Mouse (Mus musculus): ENCODE data around the gene Elf2. TPM values are rescaled to one million over a fixed set of nuclear protein-coding genes. Genes with fewer than 3 reads are reported as not detected.

Gene Elf2
- polyA plus RNA-seq, 1 experiment: 28.1 TPM

GRCm38 (mm10) chr3:51277201-51278150 is 63.0 kb downstream of the Elf2 start:
- DNase-seq: peak; percentile 90
- TF ChIP-seq CTCF (conservative IDR thresholded peaks at IDR 0.05; ENCODE audit: insufficient read depth, insufficient read length, low read depth, low read length): no peak
- peak; percentile 20 for TF ChIP-seq POLR2A (IDR thresholded peaks at IDR 0.05; ENCODE audit: low read depth, low read length)
- under 1% methylated on average over 75 of the region's 75 CpGs for WGBS
- Histone ChIP-seq H3K4me1 (ENCODE audit: control insufficient read depth, insufficient read depth, low read length) (no peaks in the 10 kb centered on the region), H3K27me3 (replicated peaks; ENCODE audit: control insufficient read depth, insufficient read depth, low read length) (no peaks in the 10 kb centered on the region), H3K27ac (ENCODE audit: insufficient read depth, low read depth, low read length) (peak overlapping the region; percentile 93), H3K4me3 (ENCODE audit: insufficient read depth, low read depth, low read length) (peak overlapping the region; percentile 77), H3K36me3 (ENCODE audit: control insufficient read depth, insufficient read depth, low read length) (no peaks in the 10 kb centered on the region)

GRCm38 (mm10) chr3:51276421-51277111 is 63.9 kb downstream of the Elf2 start:
- Histone ChIP-seq H3K36me3 (ENCODE audit: control insufficient read depth, insufficient read depth, low read length) (no peaks in the 10 kb centered on the region), H3K27ac (ENCODE audit: insufficient read depth, low read depth, low read length) (peak overlapping the region; percentile 93), H3K4me3 (ENCODE audit: insufficient read depth, low read depth, low read length) (peak overlapping the region; percentile 77), H3K4me1 (ENCODE audit: control insufficient read depth, insufficient read depth, low read length) (no peaks in the 10 kb centered on the region), H3K27me3 (replicated peaks; ENCODE audit: control insufficient read depth, insufficient read depth, low read length) (no peaks in the 10 kb centered on the region)
- TF ChIP-seq CTCF (conservative IDR thresholded peaks at IDR 0.05; ENCODE audit: insufficient read depth, insufficient read length, low read depth, low read length): no peak
- no peak for TF ChIP-seq POLR2A (IDR thresholded peaks at IDR 0.05; ENCODE audit: low read depth, low read length)
- peak; percentile 66 for DNase-seq
- under 1% methylated on average over 90 of the region's 93 CpGs for WGBS

GRCm38 (mm10) chr3:51275956-51276398 is 64.5 kb downstream of the Elf2 start:
- TF ChIP-seq POLR2A (IDR thresholded peaks at IDR 0.05; ENCODE audit: low read depth, low read length) (no peak), CTCF (conservative IDR thresholded peaks at IDR 0.05; ENCODE audit: insufficient read depth, insufficient read length, low read depth, low read length) (0 out of 2 replicates have a peak, but pooled peaks have one; percentile 2)
- under 1% methylated on average over 33 of the region's 33 CpGs for WGBS
- Histone ChIP-seq H3K4me1 (ENCODE audit: control insufficient read depth, insufficient read depth, low read length) (no peaks in the 10 kb centered on the region), H3K27me3 (replicated peaks; ENCODE audit: control insufficient read depth, insufficient read depth, low read length) (no peaks in the 10 kb centered on the region), H3K27ac (ENCODE audit: insufficient read depth, low read depth, low read length) (peak overlapping the region; percentile 73; the same call in 1 of the 2 replicates), H3K36me3 (ENCODE audit: control insufficient read depth, insufficient read depth, low read length) (no peaks in the 10 kb centered on the region), H3K4me3 (ENCODE audit: insufficient read depth, low read depth, low read length) (peak overlapping the region; percentile 77)
- peak; percentile 100 for DNase-seq

- Histone ChIP-seq H3K27ac (ENCODE audit: insufficient read depth, low read depth, low read length) (peak overlapping the region; percentile 50), H3K27me3 (replicated peaks; ENCODE audit: control insufficient read depth, insufficient read depth, low read length) (no peaks in the 10 kb centered on the region), H3K4me1 (ENCODE audit: control insufficient read depth, insufficient read depth, low read length) (peaks cover 7% of the 10 kb centered on the region; the same call in 1 of the 2 replicates), H3K4me3 (ENCODE audit: insufficient read depth, low read depth, low read length) (no peak overlapping the region), H3K36me3 (ENCODE audit: control insufficient read depth, insufficient read depth, low read length) (peaks cover 2% of the 10 kb centered on the region)
- 44% methylated on average over 12 of the region's 12 CpGs for WGBS
- no peak for DNase-seq
- TF ChIP-seq CTCF (conservative IDR thresholded peaks at IDR 0.05; ENCODE audit: insufficient read depth, insufficient read length, low read depth, low read length) (no peak), POLR2A (IDR thresholded peaks at IDR 0.05; ENCODE audit: low read depth, low read length) (no peak)
These were observed 70.2 kb downstream of the Elf2 start for GRCm38 (mm10) chr3:51270069-51270817.

GRCm38 (mm10) chr3:51268434-51268833 is 72.0 kb downstream of the Elf2 start:
- Histone ChIP-seq H3K27me3 (replicated peaks; ENCODE audit: control insufficient read depth, insufficient read depth, low read length) (no peaks in the 10 kb centered on the region), H3K4me1 (ENCODE audit: control insufficient read depth, insufficient read depth, low read length) (peaks cover 7% of the 10 kb centered on the region; the same call in 1 of the 2 replicates), H3K27ac (ENCODE audit: insufficient read depth, low read depth, low read length) (no peak overlapping the region), H3K36me3 (ENCODE audit: control insufficient read depth, insufficient read depth, low read length) (peaks cover 11% of the 10 kb centered on the region), H3K4me3 (ENCODE audit: insufficient read depth, low read depth, low read length) (no peak overlapping the region)
- WGBS: 51% methylated on average over 12 of the region's 12 CpGs
- TF ChIP-seq CTCF (conservative IDR thresholded peaks at IDR 0.05; ENCODE audit: insufficient read depth, insufficient read length, low read depth, low read length) (no peak), POLR2A (IDR thresholded peaks at IDR 0.05; ENCODE audit: low read depth, low read length) (no peak)
- no peak for DNase-seq

GRCm38 (mm10) chr3:51262942-51263341 is 77.5 kb downstream of the Elf2 start:
- no peak for DNase-seq
- Histone ChIP-seq H3K4me1 (ENCODE audit: control insufficient read depth, insufficient read depth, low read length) (no peaks in the 10 kb centered on the region), H3K27ac (ENCODE audit: insufficient read depth, low read depth, low read length) (no peak overlapping the region), H3K27me3 (replicated peaks; ENCODE audit: control insufficient read depth, insufficient read depth, low read length) (no peaks in the 10 kb centered on the region), H3K4me3 (ENCODE audit: insufficient read depth, low read depth, low read length) (no peak overlapping the region), H3K36me3 (ENCODE audit: control insufficient read depth, insufficient read depth, low read length) (peaks cover 11% of the 10 kb centered on the region)
- TF ChIP-seq POLR2A (IDR thresholded peaks at IDR 0.05; ENCODE audit: low read depth, low read length) (no peak), CTCF (conservative IDR thresholded peaks at IDR 0.05; ENCODE audit: insufficient read depth, insufficient read length, low read depth, low read length) (no peak)
- 66% methylated on average over 8 of the region's 8 CpGs for WGBS
